Mouse (Mus musculus): ENCODE measurements around the gene Lipc. TPM values are rescaled to one million over a fixed set of nuclear protein-coding genes. Genes with fewer than 3 reads are reported as not detected.
A peak's percentile ranks its signal among the peaks of the same experiment; 100 is the strongest.

The Lipc gene
- polyA plus RNA-seq, 3 experiments from 2014 or later, result not detected

- ATAC-seq, result no peak
Measured at GRCm38 (mm10) chr9:70816701-70817305, 135.2 kb downstream of the Lipc start.

DNA sequence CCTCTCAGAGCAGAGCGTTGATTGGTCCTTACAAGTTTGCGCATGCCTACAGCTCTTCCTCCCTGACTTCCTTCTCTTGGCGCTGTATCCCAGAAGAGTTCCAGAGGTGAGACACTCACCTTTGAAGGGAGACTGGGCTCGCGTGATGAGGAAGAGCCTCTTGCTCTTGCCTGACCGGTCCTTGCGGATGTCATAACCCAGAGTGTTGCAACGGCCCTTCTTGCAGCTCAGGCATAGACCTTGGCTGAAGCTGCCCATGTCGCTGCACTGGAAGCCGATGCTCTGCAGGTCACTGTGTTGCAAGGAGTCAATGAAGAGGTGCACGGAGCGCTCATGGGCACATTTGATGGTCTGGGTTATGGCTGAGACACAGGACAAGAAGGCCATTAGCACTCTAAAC lies 139.5 kb downstream of the Lipc start:
- ATAC-seq, result no peak

DNA sequence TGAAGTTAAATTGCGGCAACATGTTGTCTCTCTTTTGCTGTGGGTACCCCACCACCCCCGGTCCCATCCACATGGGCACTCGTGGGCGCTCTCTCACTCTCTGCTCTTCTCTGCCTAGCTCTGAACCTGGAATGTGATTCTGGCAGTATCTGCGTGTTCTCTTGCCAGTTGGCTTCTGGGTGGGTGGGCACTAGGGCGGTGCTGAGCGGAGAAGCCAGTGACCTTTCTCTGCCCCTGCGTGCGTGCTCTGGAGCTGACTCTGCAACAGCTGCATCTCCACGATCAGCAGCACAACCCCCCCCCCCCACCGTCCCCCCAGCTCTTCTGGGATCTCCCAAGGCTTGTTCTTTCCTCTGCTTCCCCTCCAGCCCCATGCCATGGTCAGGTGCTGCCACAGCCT lies 144.3 kb downstream of the Lipc start:
- no peak for ATAC-seq

DNA sequence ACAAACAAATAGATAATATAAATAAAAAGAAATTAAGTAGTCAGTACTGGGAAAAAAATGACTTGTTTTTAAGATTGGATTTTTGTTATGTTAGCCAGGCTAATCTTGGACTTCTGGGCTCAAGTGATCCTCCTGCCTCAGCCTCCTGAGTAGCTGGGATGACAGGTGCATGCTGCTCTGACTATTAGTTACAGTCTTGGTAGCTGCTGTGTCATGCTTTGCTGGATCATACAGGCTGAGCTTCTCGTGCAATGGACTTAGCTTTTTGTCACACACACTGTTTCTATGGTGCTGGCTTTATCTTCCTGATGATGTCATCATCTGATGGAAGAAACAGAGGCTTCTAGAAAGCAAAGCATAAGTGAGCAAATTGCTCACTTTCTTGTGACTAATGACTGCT lies 146.0 kb downstream of the Lipc start:
- ATAC-seq, result no peak

GRCm38 (mm10) chr9:70802816-70803215 lies 149.2 kb downstream of the Lipc start:
- no peak for ATAC-seq

- ATAC-seq, result no peak
Measured at GRCm38 (mm10) chr9:70801761-70802160, 150.3 kb downstream of the Lipc start.

GRCm38 (mm10) chr9:70800588-70801315 lies 151.3 kb downstream of the Lipc start:
- no peak for ATAC-seq

GRCm38 (mm10) chr9:70795439-70795757 lies 156.6 kb downstream of the Lipc start:
- no peak for ATAC-seq

DNA sequence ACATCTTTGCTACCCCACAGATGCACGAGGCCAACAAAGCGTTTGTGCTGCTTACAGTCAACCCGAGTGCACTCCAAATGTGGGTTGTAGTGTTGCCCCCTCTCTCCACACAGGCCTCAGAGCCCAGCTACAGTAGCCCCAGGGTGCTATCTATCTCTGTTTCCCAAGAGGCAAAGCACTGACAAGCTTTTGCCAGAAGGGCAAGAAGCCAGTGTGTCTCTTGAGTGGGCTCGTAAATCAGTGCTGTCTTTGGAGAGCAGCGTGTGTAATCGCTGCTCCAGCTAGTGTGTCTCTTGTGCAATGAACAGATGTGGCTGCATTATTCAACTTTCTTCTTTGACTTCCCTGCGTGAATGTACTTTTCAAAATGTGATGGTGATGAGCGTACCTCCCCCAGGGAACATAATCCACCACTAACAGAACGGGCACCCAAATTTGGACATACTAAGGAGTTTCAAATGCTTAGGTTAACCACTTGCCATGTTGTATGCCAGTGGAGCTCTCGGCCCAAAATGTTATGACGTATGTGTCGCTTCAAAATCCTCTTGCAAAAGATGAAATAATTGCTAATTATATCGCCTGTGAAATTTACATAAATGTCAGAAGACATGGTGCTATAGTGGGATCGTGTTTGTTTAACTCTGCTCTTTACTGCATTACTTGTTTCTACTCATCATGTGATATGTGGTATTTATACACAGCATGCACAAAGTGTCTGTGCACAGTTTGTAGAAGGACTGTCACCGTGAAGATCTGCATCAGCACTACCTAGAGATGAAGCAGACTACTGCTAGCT lies 157.2 kb downstream of the Lipc start:
- ATAC-seq, result no peak

GRCm38 (mm10) chr9:70790621-70791020 lies 161.4 kb downstream of the Lipc start:
- ATAC-seq, result no peak

DNA sequence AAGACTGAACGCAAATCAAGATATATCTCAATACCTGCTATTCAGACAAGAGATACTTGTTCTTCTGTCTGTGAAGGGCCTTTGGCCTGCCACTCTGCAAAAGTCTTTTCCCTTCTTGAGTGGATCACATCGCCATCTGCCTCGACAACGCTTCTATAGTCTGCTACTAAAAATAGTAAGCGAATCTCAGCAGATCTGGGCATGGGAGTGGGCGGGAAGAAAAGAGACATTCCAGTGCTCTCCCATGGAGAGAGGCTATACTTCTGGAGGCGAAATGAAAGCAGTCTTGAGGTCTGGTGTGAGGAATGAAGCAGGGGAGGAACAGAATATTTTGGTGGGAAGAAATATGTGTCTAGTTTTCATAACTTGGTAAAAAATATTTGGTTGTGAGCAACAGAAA lies 163.3 kb downstream of the Lipc start:
- no peak for ATAC-seq

DNA sequence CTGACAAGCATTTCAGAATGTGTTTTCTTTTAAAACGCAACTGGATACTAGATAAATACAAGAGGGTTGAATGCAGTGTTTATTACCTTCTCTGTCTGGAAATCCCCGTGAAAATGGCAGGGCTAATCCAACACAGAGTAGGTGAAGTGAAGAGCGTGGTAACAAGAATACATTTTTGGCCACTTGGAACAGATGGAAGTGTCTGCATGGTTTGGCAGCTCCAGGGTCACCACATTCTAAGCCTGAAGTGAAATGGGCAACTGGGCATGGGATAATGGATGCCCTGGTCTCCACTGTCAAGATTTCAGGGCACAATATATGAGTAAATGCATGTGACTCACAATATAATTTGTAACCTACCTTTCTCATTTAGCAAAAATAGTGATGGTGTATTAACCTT lies 169.8 kb downstream of the Lipc start:
- no peak for ATAC-seq

DNA sequence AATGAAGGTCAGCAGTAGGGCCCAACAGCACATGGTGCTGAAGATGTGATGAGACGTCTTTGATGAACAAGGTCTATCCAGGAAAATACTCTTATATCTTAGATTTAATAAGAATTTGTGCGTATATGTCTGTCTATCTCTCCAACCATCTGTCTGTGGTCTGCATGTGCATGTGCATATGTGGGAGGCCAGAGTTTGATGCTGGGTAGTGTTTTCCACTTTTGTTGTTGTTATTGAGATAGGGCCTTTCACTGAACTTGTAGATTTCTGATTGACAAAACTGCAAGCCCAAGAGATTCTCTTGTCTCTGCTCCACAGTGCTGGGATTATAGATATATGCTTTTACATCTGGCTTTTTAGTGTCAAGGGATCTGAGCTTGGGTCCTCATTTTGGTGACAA lies 176.5 kb downstream of the Lipc start:
- no peak for ATAC-seq

DNA sequence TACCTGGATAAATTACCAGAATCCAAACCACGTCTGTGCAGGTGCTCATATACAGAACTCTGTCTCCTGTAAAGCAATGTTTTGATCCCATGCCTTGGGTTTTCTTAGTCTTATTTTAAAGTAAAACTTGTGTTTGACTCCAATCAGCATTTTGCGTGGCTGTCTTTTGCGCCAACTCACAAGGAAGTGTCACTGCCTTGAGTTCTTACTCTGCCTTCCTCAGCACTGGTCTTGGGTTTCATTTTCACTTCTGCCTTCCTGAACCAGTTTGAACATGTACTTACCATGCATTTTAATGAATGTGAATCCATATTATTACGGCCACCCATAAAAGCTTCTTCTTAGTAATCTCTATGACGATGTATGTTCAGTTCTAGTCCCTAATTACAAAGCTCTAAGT lies 191.1 kb downstream of the Lipc start:
- ATAC-seq, result peak; percentile 91

DNA sequence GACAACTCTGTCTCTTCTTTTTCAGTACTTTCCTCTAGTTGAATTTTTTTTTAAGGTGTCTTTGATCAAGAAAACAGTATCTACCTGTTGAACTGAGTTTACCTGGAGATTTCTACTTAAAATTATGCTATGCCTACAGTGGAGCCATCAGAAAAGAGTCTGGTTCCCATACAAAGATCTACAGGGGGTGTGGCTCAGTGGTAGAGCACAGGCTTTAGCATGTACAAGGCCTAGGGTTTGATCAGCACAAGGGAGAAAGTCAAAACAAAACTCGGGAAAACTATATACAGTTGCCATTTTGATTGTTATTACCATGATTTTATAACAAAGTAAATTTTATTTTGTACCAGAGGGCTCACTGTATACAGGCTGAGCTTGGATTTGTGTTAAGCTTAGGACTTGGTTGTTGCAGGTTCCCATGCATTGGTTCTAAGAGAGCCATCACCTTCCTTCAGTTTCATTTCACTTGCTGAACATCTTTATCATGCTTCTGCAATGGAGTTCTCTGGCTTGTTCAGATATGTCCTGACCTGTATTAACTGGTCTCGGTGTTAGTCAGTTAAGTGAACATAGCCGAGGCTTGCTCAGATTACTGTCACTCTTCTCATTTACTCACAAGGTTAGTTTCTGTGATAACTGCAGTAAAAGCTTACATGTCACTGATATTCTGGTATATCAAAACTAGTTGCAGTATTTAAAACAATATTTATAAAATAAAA lies 200.4 kb downstream of the Lipc start:
- ATAC-seq, result no peak

Other genes starting within 250 kb of the Lipc start
- not detected for gene Aqp9, start 216.5 kb upstream of the Lipc start, polyA plus RNA-seq (2017; shearing (Covaris generic))

Data from inflammation-experienced regulatory T-cells, adult 6 months (primary cell).